In the genomic region with DNA sequence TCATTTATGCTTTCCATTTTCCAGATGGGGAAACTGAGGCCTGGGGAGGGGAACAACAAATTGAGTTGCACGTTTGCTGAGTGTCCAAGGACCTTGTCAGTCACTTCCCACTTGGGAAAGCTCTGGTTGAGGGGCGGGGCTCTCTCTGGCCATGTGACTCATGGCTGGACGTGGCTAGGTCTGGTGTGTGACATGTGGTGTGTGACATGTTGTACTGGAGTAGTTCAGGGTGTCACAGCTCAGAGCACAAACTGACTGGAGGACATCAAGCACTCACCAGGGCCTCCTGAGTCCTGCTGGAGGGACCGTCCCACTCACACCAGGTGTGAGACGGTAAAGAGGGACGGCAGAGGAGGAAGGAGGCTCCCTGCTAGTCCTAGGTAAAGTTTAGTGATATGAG, we compare ENCODE assay signal across 21 mouse cellular contexts. TPM values are rescaled to one million over a fixed set of nuclear protein-coding genes. Genes with fewer than 3 reads are reported as not detected.
DNase-seq lines count a peak whose midpoint lies in the region; ATAC-seq and TF ChIP-seq lines count a peak whose summit lies in the region.
"Had no signal": no experiment of that assay in that cellular context is flagged by ENCODE, and none has a peak within 500 bp of the region (broad histone marks: within the 10 kb centered on the region; RNA-seq: fewer than 3 reads in every experiment).

No protein-coding gene starts in this region.

- H3K9me3 ChIP-seq in midbrain, embryonic 14.5 days (ENCODE audit: control insufficient read depth, low read length): no peaks in the 10 kb centered on the region
- no peaks in the 10 kb centered on the region for H3K9me3 ChIP-seq in midbrain, postnatal 0 days (ENCODE audit: low read length)
- no peaks in the 10 kb centered on the region for H3K9me3 ChIP-seq in embryonic facial prominence, embryonic 10.5 days
- H3K9me3 ChIP-seq: hindbrain, embryonic 15.5 days; limb, embryonic 12.5 days; liver, embryonic 15.5 days; neural tube, embryonic 12.5 days had no signal

- H3ac ChIP-seq in C2C12 (ENCODE audit: control insufficient read depth, insufficient read length, low read depth): no peak overlapping the region

- no peaks in the 10 kb centered on the region for H3K79me3 ChIP-seq in C2C12 (ENCODE audit: low read depth)

- peak; percentile 2 for DNase-seq in kidney, adult 18-20 months
- DNase-seq in kidney, adult 11 months: no peak
- peak; percentile 7 for DNase-seq in midbrain, embryonic 14.5 days
- no peak for DNase-seq in midbrain, postnatal 0 days (ENCODE audit: low spot score)
- peak; percentile 6 for DNase-seq in embryonic facial prominence, embryonic 10.5 days (ENCODE audit: low spot score)
- DNase-seq in left cerebral cortex, postnatal 36 days (ENCODE audit: low spot score in 2 of 2): no peak
- DNase-seq in thymus, postnatal 4 days: no peak
- DNase-seq: adrenal gland, postnatal 36 days; cerebellum, adult 9-11 months; layer of hippocampus, adult 9-11 months; thymus, postnatal 25 days had no signal

- no peak for TF ChIP-seq CTCF in midbrain, postnatal 0 days (IDR thresholded peaks at IDR 0.05)
- no peak for TF ChIP-seq CTCF in C2C12 (IDR thresholded peaks at IDR 0.05; ENCODE audit: control insufficient read depth, insufficient read depth, insufficient read length)

- no peak overlapping the region for H3K4me3 ChIP-seq in midbrain, embryonic 14.5 days (replicated peaks; ENCODE audit: low read depth, low read length)
- H3K4me3 ChIP-seq in midbrain, postnatal 0 days (ENCODE audit: low read depth, low read length): no peak overlapping the region
- H3K4me3 ChIP-seq in C2C12 (ENCODE audit: insufficient read depth, poor library complexity, severe bottlenecking): no peak overlapping the region
- H3K4me3 ChIP-seq in embryonic facial prominence, embryonic 10.5 days: no peak overlapping the region
- H3K4me3 ChIP-seq: hindbrain, embryonic 15.5 days; limb, embryonic 12.5 days; liver, embryonic 15.5 days; neural tube, embryonic 12.5 days had no signal

- ATAC-seq in midbrain, embryonic 14.5 days (ENCODE audit: low FRiP score, low TSS enrichment): no peak
- no peak for ATAC-seq in midbrain, postnatal 0 days (ENCODE audit: low FRiP score)

- H3K27me3 ChIP-seq in midbrain, embryonic 14.5 days (ENCODE audit: control insufficient read depth, insufficient read depth, low read length): 0 out of 2 replicates have a peak, but pooled peaks cover 4% of the 10 kb centered on the region
- no peaks in the 10 kb centered on the region for H3K27me3 ChIP-seq in midbrain, postnatal 0 days (ENCODE audit: insufficient read depth, low read length)
- peaks cover 22% of the 10 kb centered on the region for H3K27me3 ChIP-seq in C2C12 (ENCODE audit: control insufficient read depth, insufficient read depth, insufficient read length)
- H3K27me3 ChIP-seq in embryonic facial prominence, embryonic 10.5 days (replicated peaks; ENCODE audit: low read depth, poor library complexity, severe bottlenecking): peaks cover 31% of the 10 kb centered on the region
- H3K27me3 ChIP-seq: hindbrain, embryonic 15.5 days; neural tube, embryonic 12.5 days had no signal

- H3K27ac ChIP-seq in midbrain, embryonic 14.5 days (replicated peaks; ENCODE audit: low read depth, low read length): no peak overlapping the region
- no peak overlapping the region for H3K27ac ChIP-seq in midbrain, postnatal 0 days (ENCODE audit: low read depth, low read length)
- no peak overlapping the region for H3K27ac ChIP-seq in embryonic facial prominence, embryonic 10.5 days (replicated peaks)
- H3K27ac ChIP-seq: hindbrain, embryonic 15.5 days; limb, embryonic 12.5 days; liver, embryonic 15.5 days; neural tube, embryonic 12.5 days had no signal

- no peak overlapping the region for H3K9ac ChIP-seq in midbrain, embryonic 14.5 days (replicated peaks; ENCODE audit: low read length)
- no peak overlapping the region for H3K9ac ChIP-seq in midbrain, postnatal 0 days (replicated peaks; ENCODE audit: low read length, poor library complexity, severe bottlenecking)
- H3K9ac ChIP-seq: hindbrain, embryonic 15.5 days; limb, embryonic 12.5 days; liver, embryonic 15.5 days; neural tube, embryonic 12.5 days had no signal

- no peaks in the 10 kb centered on the region for H3K4me1 ChIP-seq in midbrain, embryonic 14.5 days (ENCODE audit: control insufficient read depth, insufficient read depth, low read length)
- no peaks in the 10 kb centered on the region for H3K4me1 ChIP-seq in midbrain, postnatal 0 days (ENCODE audit: insufficient read depth, low read length)
- H3K4me1 ChIP-seq in embryonic facial prominence, embryonic 10.5 days: peaks cover 10% of the 10 kb centered on the region
- H3K4me1 ChIP-seq: hindbrain, embryonic 15.5 days; neural tube, embryonic 12.5 days had no signal

- no peaks in the 10 kb centered on the region for H3K36me3 ChIP-seq in midbrain, embryonic 14.5 days (ENCODE audit: control insufficient read depth, insufficient read depth, low read length)
- H3K36me3 ChIP-seq in midbrain, postnatal 0 days (ENCODE audit: insufficient read depth, low read length): no peaks in the 10 kb centered on the region
- H3K36me3 ChIP-seq in C2C12 (ENCODE audit: control insufficient read depth, insufficient read depth): no peaks in the 10 kb centered on the region
- H3K36me3 ChIP-seq in embryonic facial prominence, embryonic 10.5 days (replicated peaks): no peaks in the 10 kb centered on the region
- H3K36me3 ChIP-seq: hindbrain, embryonic 15.5 days; limb, embryonic 12.5 days; liver, embryonic 15.5 days; neural tube, embryonic 12.5 days had no signal

- WGBS in midbrain, embryonic 14.5 days: 75% methylated on average over 6 of the region's 6 CpGs
- WGBS in midbrain, postnatal 0 days: 70% methylated on average over 6 of the region's 6 CpGs
- WGBS in embryonic facial prominence, embryonic 10.5 days: 75% methylated on average over 6 of the region's 6 CpGs

- intact Hi-C loops in left cerebral cortex, postnatal 36 days (cut with DNase I): loop anchor here (10.0 kb wide), 1 partner anchor 1100 kb away; a partner anchor contains a TSS

- no peak overlapping the region for H3K4me2 ChIP-seq in midbrain, embryonic 14.5 days (ENCODE audit: low read length)
- no peak overlapping the region for H3K4me2 ChIP-seq in midbrain, postnatal 0 days (ENCODE audit: low read depth, low read length, poor library complexity, severe bottlenecking)
- H3K4me2 ChIP-seq: hindbrain, embryonic 15.5 days; limb, embryonic 12.5 days; liver, embryonic 15.5 days; midbrain, embryonic 11.5 days; neural tube, embryonic 12.5 days had no signal

- H3K79me2 ChIP-seq in C2C12 (ENCODE audit: control insufficient read depth, insufficient read depth): no peaks in the 10 kb centered on the region

TF ChIP-seq in C2C12, 6 proteins besides CTCF, POLR2A, EP300 and RAD21:
- TF ChIP-seq CEBPB (IDR thresholded peaks at IDR 0.05; ENCODE audit: low read depth) (no peak), USF1 (IDR thresholded peaks at IDR 0.05; ENCODE audit: low read depth) (peak; percentile 63)

RNA-seq across cellular contexts. Expression of a gene that starts 32.4 kb away (rescaled TPM):
- polyA plus RNA-seq in midbrain, embryonic 14.5 days (2014; fragmentation: Nextera tagmentation; extraction: Ambion mirVana): not detected in 2 replicates
- total RNA-seq in midbrain, postnatal 0 days (2014; rRNA removed): not detected in 2 replicates
- 0.07 TPM in 1 of 2 replicates, not detected in the other for polyA plus RNA-seq in midbrain, postnatal 0 days (2015; fragmentation: Nextera tagmentation; extraction: Ambion mirVana)
- not detected for polyA plus RNA-seq in C2C12 (2012; fragmentation: generic; extraction: Trizol)
- polyA plus RNA-seq in embryonic facial prominence, embryonic 10.5 days (2016; fragmentation: Nextera tagmentation; extraction: Ambion mirVana): not detected in 2 replicates
- total RNA-seq in left cerebral cortex, postnatal 36 days (2021): not detected
- total RNA-seq: common myeloid progenitor, adult 5-6 weeks; hematopoietic stem cell, adult 5-6 weeks; left cerebral cortex, adult 18-20 months had no signal
- polyA plus RNA-seq: hindbrain, embryonic 15.5 days; lung, embryonic 16.5 days; midbrain, embryonic 11.5 days; neural tube, embryonic 12.5 days had no signal

RNA-seq across cellular contexts. Expression of a gene that starts 33.4 kb away (rescaled TPM):
- polyA plus RNA-seq in midbrain, embryonic 14.5 days (2014; fragmentation: Nextera tagmentation; extraction: Ambion mirVana): 1.7 TPM in 1 of 2 replicates, not detected in the other
- total RNA-seq in midbrain, postnatal 0 days (2014; rRNA removed): not detected in 2 replicates
- 0.38 and 0.57 TPM in 2 replicates for polyA plus RNA-seq in midbrain, postnatal 0 days (2015; fragmentation: Nextera tagmentation; extraction: Ambion mirVana)
- polyA plus RNA-seq in C2C12 (2012; fragmentation: generic; extraction: Trizol): 0.08 TPM
- polyA plus RNA-seq in embryonic facial prominence, embryonic 10.5 days (2016; fragmentation: Nextera tagmentation; extraction: Ambion mirVana): not detected in 2 replicates
- not detected for total RNA-seq in left cerebral cortex, postnatal 36 days (2021)
- total RNA-seq: left cerebral cortex, adult 18-20 months had no signal
- polyA plus RNA-seq: limb, embryonic 12.5 days had no signal

Comparison
In these comparisons a context has a peak if more than half of its experiments do, and no peak if none do; other contexts are left out.
1. DNase-seq: peak in kidney, adult 18-20 months (single experiment), midbrain, embryonic 14.5 days (single experiment) and embryonic facial prominence, embryonic 10.5 days (single experiment); none in kidney, adult 11 months (single experiment), midbrain, postnatal 0 days (single experiment), left cerebral cortex, postnatal 36 days (0 of 2) and thymus, postnatal 4 days (single experiment).